Mouse (Mus musculus): ENCODE data around the gene Golga1.

DNA sequence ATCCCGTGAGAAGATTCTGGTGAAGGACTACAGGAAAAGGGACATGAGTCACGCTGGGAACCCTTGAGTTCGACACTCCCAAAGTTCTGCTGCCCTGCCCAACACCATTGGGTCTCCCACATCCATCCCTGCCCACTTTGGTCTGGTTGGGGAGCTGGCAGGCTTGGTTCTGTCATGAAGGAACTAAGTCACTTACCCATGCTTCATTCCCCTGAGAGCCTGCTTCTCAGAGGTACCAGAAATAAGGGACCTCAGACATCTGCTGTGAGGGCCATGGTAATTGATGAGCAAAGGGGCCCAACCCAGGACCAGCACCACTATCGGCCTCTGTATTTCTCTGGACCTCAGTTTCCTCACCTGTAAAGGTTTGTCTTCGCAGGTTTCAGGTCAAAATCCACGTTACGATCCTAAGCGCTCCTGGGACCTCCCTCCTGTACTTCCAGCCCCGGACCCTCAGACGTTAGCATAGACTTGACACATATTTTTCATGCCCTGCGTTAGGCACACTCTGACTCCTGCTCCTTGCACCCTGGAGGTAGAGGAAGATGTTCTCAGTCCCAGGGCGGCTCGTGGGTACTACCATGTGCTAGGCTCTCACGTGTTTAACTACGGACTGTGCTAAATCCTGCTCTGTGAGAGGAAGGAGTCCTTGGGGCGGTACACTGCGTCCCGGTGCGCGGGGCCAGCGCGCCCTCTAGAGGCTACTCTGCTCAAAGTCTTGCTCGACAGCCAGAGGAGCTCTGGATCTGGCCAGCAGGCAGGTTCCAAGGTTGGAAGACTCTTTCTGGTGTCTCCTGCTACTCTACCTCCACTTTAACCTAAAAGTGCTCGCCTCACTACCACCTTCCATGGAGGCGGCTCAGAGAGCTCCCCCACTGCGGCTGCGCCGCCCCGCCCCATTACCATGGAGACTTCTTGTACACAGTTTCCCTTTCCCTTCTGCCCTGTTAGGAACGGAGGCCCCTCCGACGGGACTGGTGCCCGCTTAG is 67.7 kb downstream of the Golga1 start, which contains the start of gene Wdr38:
- peak; percentile 98 for TF ChIP-seq CTCF (IDR thresholded peaks at IDR 0.05; ENCODE audit: low read depth)
- TF ChIP-seq EP300 (optimal IDR thresholded peaks at IDR 0.05) = no peak

Data from stomach, postnatal 0 days (tissue).